Mouse (Mus musculus) large intestine, adult 2 months (tissue): Measurements from ENCODE around the gene Gm20870. TPM values are rescaled to one million over a fixed set of nuclear protein-coding genes. Genes with fewer than 3 reads are reported as not detected.
"Not testable (repeated sequence)": the region's sequence is repeated elsewhere in the genome, so short reads cannot be mapped to it uniquely, and the experiment has no call there.

ENCODE experiments used
- DNase-seq: peaks from one replicate; pipeline ENCODE4 v3.0.0-alpha.2; 2012; ENCODE audit warnings: low read depth, low spot score
- WGBS: fragments of 180-500 bp; shearing (Covaris S2); methylation state at CpG from one replicate; pipeline ENCODE4 v1.1.7; 2018; 5-methylcytosine and 5-hydroxymethylcytosine counted together
- polyA plus RNA-seq: library from polyadenylated mRNA; depleted of rRNA; stranded (reverse); fragments of >200 nt; gene quantifications from 2 replicates; pipeline ENCODE4 v1.2.3, GENCODE M21; 2012; rRNA removed

Gene Gm20870
- polyA plus RNA-seq: not detected in 2 replicates

- DNase-seq: not testable (repeated sequence)
- no CpG with 5 or more reads among the region's 6 CpGs for WGBS
Observed at GRCm38 (mm10) chrY:71691743-71692142, at the start of gene Gm20870. TSS of gene Gm20870 (plus strand) at chrY:71692043.

Other genes with a start within 250 kb of the Gm20870 start
- not detected in 2 replicates for gene Gm20869, start 222.6 kb upstream of the Gm20870 start, polyA plus RNA-seq